Mouse (Mus musculus) lung, postnatal 25 days (tissue): ENCODE data around the gene Apof.

Source experiments
- DNase-seq: peaks from one replicate; pipeline ENCODE4 v3.0.0; 2022; ENCODE audit warnings: low spot score

The Apof gene

GRCm38 (mm10) chr10:128298243-128298642 is 29.8 kb downstream of the Apof start:
- DNase-seq, result no peak

- DNase-seq, result no peak
Measured at GRCm38 (mm10) chr10:128298702-128299171, 30.3 kb downstream of the Apof start, which contains the start of gene Il23a. TSS of gene Il23a (minus strand) at chr10:128298752.

GRCm38 (mm10) chr10:128302357-128302756 is 33.9 kb downstream of the Apof start:
- no peak for DNase-seq

- no peak for DNase-seq
Measured at GRCm38 (mm10) chr10:128302785-128303125, 34.3 kb downstream of the Apof start.

GRCm38 (mm10) chr10:128303126-128304021 is 34.9 kb downstream of the Apof start, which contains the start of gene Pan2:
TSS of gene Pan2 (plus strand) at chr10:128303335.
- DNase-seq, result peak; percentile 100

GRCm38 (mm10) chr10:128309654-128310053 is 41.2 kb downstream of the Apof start:
- no peak for DNase-seq

- no peak for DNase-seq
Measured at GRCm38 (mm10) chr10:128310177-128310576, 41.7 kb downstream of the Apof start.

- no peak for DNase-seq
Measured at GRCm38 (mm10) chr10:128310902-128311301, 42.4 kb downstream of the Apof start.

- no peak for DNase-seq
Measured at GRCm38 (mm10) chr10:128315578-128315977, 47.1 kb downstream of the Apof start.
